Mouse (Mus musculus) leukemia stem cell, adult 10-12 weeks (primary cell): ENCODE data around the gene Uspl1. TPM values are rescaled to one million over a fixed set of nuclear protein-coding genes. Genes with fewer than 3 reads are reported as not detected.

Experiments used
- polyA plus RNA-seq: library from polyadenylated mRNA; stranded (reverse); fragments of >175 nt; gene quantifications from 2 replicates; pipeline ENCODE4 v1.2.3, GENCODE M21; 2012; ENCODE audit warnings: low replicate concordance

Uspl1 gene
- 1.3 and 2.5 TPM in 2 replicates for polyA plus RNA-seq

DNA sequence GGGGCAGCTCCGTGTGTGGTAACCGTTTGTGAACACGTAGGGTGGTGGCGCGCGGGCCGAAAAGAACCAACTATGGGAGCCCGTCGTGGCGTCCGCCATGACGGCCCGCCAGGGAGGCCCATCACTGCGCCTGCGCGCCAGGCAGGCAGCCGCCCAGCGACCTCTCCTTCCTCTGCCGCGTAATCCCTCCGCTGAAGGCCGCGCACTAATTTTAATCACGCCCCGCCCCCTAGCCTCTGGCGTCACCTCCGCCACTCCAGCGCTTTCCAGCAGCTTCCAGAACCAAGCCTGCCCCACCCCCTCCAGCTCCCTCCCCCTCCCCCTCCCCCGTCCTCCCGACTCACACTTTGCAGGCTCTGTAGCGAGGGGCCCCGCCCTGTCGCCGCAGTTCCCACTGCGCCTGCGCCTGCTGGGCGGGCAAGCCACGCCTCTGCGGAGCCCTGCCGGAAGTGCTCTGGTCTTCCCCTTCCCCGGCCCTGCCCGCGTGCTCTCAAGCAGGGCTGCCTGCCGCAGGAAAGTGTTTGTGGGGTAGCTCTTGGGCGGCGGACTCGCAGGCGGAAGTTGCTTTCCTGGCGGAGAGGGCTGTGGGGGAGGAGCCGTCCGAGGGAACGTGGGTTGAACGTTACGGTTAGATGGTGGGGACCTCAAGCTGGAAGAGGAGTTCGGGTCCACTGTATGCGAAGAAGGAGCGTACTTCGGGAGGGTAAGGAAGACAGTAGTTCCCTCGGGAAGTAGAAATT is at the start of gene Uspl1, which contains the start of gene Hmgb1:
Uspl1 (plus strand) TSS at position 247 of the 740 bp plus-strand sequence.
Hmgb1 (minus strand) TSS at position 386 of the 740 bp plus-strand sequence.

DNA sequence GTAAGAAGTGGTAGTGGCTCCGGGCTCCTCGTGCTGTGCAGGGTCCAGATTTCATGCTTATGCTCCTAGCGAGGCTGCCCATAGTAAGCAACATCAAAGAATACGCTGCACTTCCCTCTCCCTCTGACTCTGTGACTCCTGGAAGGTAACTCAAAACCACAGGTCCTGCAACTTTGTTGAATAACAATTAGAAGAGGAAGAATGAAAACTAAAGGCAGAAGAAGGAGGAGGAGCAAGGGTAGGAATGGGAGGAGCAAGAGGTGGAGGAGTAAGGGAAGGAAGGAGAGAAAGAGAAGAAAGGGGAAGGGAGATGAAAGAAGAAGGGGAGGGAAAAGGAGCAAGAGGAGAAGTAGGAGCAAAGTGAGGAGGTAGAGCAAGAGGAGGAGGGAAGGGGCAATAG is 80.3 kb downstream of the Uspl1 start, which contains the start of gene Alox5ap:
Alox5ap (plus strand) TSS at position 363 of the 400 bp plus-strand sequence.

Other genes with a start within 250 kb of the Uspl1 start
- gene Gm42791, start 189.2 kb upstream of the Uspl1 start, polyA plus RNA-seq: 2.3 TPM in 1 of 2 replicates, not detected in the other
- gene Hmgb1, start 139 bp downstream of the Uspl1 start, polyA plus RNA-seq: 179 and 309 TPM in 2 replicates
- gene Alox5ap, start 80.4 kb downstream of the Uspl1 start, polyA plus RNA-seq: 0.88 TPM in 1 of 2 replicates, not detected in the other
- gene Medag, start 227.4 kb downstream of the Uspl1 start, polyA plus RNA-seq: not detected in 2 replicates